Mouse (Mus musculus): Measurements from ENCODE around the gene Ptrh1. TPM values are rescaled to one million over a fixed set of nuclear protein-coding genes. Genes with fewer than 3 reads are reported as not detected.

Ptrh1 gene
- polyA plus RNA-seq, 1 experiment from 2014 or later: 5.2 TPM

DNA sequence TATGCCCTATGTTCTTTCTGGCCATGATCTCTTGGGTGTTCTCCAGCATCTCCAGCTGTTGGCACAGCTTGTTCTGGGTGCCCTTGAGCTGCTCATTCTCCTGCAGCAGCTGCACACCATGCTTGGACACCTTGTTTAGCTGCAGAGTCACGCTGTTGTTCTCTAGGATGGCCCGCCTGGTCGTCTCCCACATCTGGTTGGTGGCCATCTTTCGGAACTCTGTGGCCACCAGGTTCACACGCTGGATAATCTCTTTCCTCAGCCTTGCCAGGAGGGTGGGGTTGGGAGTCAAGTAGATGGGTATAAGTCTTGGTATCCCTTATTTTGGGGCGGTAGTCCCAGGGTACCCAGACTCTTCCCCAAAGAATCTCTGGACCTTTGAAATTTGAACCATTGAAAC, 4.1 kb downstream of the Ptrh1 start:
- DNase-seq (ENCODE audit: low spot score): no peak
- 86% methylated on average over 6 of the region's 6 CpGs for WGBS
- Histone ChIP-seq H3K4me1 (peaks cover 20% of the 10 kb centered on the region), H3K36me3 (no peaks in the 10 kb centered on the region), H3K4me3 (no peak overlapping the region), H3K27me3 (ENCODE audit: low read depth, poor library complexity, severe bottlenecking) (peaks cover 16% of the 10 kb centered on the region), H3K9me3 (replicated peaks) (no peaks in the 10 kb centered on the region), H3K27ac (replicated peaks) (no peak overlapping the region)

DNA sequence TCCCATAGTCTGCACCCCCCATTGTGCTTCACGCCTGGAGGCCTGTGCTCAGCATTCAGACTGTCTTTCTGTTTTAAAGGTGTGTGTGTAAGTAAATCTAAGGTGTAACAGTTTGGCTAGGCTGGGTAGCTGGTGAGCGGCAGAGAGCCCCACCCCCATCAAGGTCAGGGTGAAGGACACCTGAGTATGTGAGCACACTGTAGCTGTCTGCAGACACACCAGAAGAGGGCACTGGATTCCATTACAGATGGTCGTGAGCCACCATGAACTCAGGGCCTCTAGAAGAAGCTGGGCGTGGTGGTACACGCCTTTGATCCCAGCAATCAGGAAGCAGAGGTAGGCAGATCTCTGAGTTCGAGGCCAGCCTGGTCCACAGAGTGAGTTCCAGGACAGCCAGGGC, 6.1 kb downstream of the Ptrh1 start:
- DNase-seq (ENCODE audit: low spot score): no peak
- 80% methylated on average over 6 of the region's 6 CpGs for WGBS
- no peaks in the 10 kb centered on the region for H3K36me3 ChIP-seq
- no peak overlapping the region for H3K4me3 ChIP-seq
- no peaks in the 10 kb centered on the region for H3K9me3 ChIP-seq (replicated peaks)
- peaks cover 9% of the 10 kb centered on the region for H3K27me3 ChIP-seq (ENCODE audit: low read depth, poor library complexity, severe bottlenecking)
- peaks cover 4% of the 10 kb centered on the region; the same call in 1 of the 2 replicates for H3K4me1 ChIP-seq
- no peak overlapping the region for H3K27ac ChIP-seq (replicated peaks)

DNA sequence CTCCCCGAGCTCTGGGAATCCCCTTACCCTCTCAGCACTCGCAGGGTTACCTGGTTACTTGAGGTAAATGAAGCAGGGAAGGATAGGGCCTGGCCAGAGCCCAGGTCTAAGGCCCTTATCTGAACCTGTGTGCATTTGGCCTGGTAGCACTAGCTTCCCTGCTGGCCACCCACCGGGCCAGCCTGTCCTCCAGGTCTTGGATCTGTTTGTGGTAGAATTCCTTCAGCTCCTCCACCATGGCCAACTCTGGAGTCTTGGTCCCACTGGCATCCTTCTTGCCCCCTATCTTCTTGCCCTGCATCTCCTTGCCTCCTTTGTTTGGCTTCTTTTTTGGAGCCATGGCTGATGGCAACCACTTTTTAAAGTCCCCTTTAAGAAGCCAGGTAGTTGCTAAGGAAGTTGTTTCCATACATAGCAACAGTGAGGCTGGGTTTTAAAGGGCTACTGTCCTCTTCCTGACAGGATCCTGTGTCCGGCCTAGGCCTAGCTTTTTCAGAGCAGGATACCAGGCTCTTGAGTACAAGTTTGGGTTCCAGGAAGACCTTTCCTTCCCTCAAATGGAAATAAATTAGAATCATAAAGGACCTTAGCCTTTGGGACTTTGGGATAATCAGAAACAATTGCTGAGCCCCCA, 8.6 kb downstream of the Ptrh1 start, which contains the start of gene Cfap157:
Cfap157 (minus strand) TSS at position 381 of the 634 bp plus-strand sequence.
- peaks cover 4% of the 10 kb centered on the region; the same call in 1 of the 2 replicates for H3K4me1 ChIP-seq
- no peaks in the 10 kb centered on the region for H3K9me3 ChIP-seq (replicated peaks)
- H3K4me3 ChIP-seq: no peak within 1 kb of the TSS
- H3K27me3 ChIP-seq (ENCODE audit: low read depth, poor library complexity, severe bottlenecking): no peaks in the 10 kb centered on the region
- H3K36me3 ChIP-seq: no peaks in the 10 kb centered on the region; the same call in 1 of the 2 replicates
- WGBS: 77% methylated on average over 4 of the region's 4 CpGs
- no peak within 1 kb of the TSS for H3K27ac ChIP-seq (replicated peaks)
- no peak for DNase-seq (ENCODE audit: low spot score)

DNA sequence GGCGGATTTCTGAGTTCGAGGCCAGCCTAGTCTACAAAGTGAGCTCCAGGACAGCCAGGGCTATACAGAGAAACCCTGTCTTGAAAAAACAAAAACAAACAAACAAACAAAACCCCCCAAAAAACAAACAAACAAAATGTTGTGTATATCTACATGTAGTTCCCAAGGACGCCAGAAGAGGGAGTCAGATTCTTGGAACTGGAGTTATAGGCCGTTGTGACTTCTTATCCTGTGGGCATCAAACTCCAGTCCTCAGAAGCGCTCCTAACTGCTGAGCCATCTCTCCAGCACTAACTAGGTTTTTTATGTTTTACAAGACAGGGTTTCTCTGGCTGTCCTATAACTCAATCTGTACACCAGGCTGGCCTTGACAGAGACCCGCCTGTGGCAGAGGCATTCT, 11.6 kb downstream of the Ptrh1 start:
- 68% methylated on average over 6 of the region's 6 CpGs for WGBS
- Histone ChIP-seq H3K4me1 (no peaks in the 10 kb centered on the region), H3K36me3 (peaks cover 12% of the 10 kb centered on the region), H3K27ac (replicated peaks) (no peak overlapping the region), H3K9me3 (replicated peaks) (no peaks in the 10 kb centered on the region), H3K4me3 (no peak overlapping the region), H3K27me3 (ENCODE audit: low read depth, poor library complexity, severe bottlenecking) (no peaks in the 10 kb centered on the region)
- DNase-seq (ENCODE audit: low spot score): no peak

DNA sequence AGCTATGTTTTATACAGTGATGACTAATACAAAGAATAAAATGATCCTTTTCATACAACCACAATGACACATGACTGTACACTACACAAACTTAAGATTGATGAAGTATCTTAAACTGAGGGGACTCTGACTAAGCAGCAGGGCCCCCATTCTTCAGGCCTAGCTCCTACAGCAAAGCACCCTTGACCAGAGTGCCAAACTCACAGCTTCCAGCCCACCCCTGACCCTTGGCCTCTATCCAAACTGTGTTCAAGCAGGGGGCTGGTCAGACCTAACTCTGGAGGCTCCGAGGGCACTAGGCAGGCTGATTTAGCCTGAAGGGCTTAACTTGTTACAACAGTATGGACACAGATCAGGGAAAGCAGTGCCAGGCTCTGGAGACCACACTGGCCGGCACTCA, 13.0 kb downstream of the Ptrh1 start:
- Histone ChIP-seq H3K4me3 (no peak overlapping the region), H3K27me3 (ENCODE audit: low read depth, poor library complexity, severe bottlenecking) (no peaks in the 10 kb centered on the region), H3K4me1 (no peaks in the 10 kb centered on the region), H3K36me3 (peaks cover 20% of the 10 kb centered on the region), H3K9me3 (replicated peaks) (no peaks in the 10 kb centered on the region), H3K27ac (replicated peaks) (no peak overlapping the region)
- WGBS: 76% methylated on average over 2 of the region's 2 CpGs
- DNase-seq (ENCODE audit: low spot score): no peak

DNA sequence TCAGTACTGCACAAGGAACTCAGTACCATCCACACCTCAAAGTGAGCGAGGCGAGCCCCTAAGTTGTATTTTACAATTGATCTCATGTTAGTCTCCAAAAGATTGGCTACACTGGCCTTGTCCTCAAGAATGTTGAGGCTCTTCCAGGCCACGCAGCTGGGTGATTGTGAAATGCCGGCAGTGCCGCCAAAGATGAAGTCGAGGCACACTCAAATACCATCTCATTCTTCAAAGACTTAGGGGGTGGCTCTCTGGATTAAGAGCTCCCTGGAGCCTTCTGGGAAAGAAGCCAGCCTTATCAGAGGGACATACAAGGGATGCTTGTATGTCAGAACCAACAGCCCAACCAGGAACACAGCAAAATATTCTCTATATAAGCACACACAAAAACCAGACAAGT, 15.7 kb downstream of the Ptrh1 start:
- Histone ChIP-seq H3K27ac (replicated peaks) (no peak overlapping the region), H3K36me3 (peaks cover 46% of the 10 kb centered on the region), H3K4me3 (no peak overlapping the region), H3K27me3 (ENCODE audit: low read depth, poor library complexity, severe bottlenecking) (no peaks in the 10 kb centered on the region), H3K9me3 (replicated peaks) (no peaks in the 10 kb centered on the region), H3K4me1 (no peaks in the 10 kb centered on the region)
- WGBS: 91% methylated on average over 6 of the region's 6 CpGs
- DNase-seq (ENCODE audit: low spot score): no peak

DNA sequence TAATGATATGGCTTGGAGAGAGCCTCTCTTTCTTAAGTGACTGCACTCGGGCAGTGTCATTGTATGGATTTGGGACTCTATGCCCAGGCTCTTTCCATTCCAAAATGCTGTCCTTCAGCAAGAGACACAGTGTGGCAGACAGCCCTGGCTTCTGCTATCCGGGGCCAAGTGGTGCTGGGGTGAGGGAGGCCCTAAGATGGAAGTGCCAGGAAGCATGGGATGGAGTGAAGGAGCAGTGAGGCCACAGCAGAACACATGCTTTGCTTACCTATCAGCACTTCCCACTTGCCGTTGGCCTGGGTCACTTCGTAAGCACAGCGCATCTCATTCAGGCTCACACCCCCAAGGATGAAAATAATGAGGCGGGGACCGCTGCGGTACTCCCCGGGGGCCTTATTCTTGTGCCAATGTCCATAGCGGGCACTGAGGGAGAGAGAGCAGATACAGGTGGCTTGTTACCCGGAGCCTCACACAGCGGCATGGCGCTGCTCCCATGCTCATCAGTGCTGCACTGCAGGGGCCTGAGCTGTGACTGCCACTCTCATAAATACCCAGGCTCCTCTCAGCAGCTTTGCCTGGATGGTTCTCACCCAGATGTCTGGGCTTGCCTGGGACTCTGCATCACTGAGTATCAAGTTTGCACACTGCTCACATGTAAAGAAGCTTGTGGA, 20.3 kb downstream of the Ptrh1 start:
- Histone ChIP-seq H3K27me3 (ENCODE audit: low read depth, poor library complexity, severe bottlenecking) (no peaks in the 10 kb centered on the region), H3K9me3 (replicated peaks) (no peaks in the 10 kb centered on the region), H3K27ac (replicated peaks) (no peak overlapping the region), H3K4me1 (peaks cover 3% of the 10 kb centered on the region; the same call in 1 of the 2 replicates), H3K36me3 (peaks cover 77% of the 10 kb centered on the region), H3K4me3 (no peak overlapping the region)
- WGBS: 88% methylated on average over 13 of the region's 13 CpGs
- DNase-seq (ENCODE audit: low spot score): no peak

DNA sequence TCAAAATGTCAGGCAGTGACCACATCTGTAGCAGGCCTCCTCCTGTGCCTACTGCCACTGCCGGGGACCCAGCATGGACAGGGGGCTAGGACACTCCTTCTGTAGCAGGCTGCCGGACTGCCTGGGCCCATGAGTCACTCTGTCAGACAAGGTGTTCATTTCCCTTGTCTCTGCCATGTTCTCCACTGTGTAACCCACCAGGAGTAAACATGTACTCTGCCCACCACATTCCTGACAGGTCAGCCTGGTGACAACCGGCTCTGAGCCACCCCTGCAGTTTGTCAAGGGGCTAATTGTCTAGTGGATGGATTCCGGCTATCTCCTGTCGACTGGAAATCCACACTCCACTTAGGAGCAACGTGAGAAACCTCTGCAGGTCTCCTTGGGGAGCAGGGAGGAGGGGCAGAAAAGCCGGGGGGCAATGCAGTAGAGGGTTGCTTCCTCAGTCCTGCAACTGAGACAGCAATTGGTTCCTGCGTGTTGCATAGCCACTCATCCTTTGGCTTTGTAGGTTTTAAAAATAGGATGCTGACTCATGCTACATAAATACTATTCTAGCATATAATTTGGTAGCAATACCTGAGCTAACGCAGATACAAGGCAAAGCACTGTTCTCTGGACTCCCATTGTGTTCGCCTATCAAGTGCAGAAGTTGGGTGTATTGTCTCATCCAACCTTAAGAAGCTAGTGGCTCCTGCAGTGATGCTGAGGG, 22.8 kb downstream of the Ptrh1 start:
- no peak overlapping the region; the same call in 1 of the 2 replicates for H3K27ac ChIP-seq (replicated peaks)
- H3K27me3 ChIP-seq (ENCODE audit: low read depth, poor library complexity, severe bottlenecking): no peaks in the 10 kb centered on the region
- H3K9me3 ChIP-seq (replicated peaks): no peaks in the 10 kb centered on the region
- peaks cover 3% of the 10 kb centered on the region; the same call in 1 of the 2 replicates for H3K4me1 ChIP-seq
- H3K36me3 ChIP-seq: peaks cover 90% of the 10 kb centered on the region
- DNase-seq (ENCODE audit: low spot score): no peak
- 86% methylated on average over 10 of the region's 10 CpGs for WGBS
- no peak overlapping the region for H3K4me3 ChIP-seq

DNA sequence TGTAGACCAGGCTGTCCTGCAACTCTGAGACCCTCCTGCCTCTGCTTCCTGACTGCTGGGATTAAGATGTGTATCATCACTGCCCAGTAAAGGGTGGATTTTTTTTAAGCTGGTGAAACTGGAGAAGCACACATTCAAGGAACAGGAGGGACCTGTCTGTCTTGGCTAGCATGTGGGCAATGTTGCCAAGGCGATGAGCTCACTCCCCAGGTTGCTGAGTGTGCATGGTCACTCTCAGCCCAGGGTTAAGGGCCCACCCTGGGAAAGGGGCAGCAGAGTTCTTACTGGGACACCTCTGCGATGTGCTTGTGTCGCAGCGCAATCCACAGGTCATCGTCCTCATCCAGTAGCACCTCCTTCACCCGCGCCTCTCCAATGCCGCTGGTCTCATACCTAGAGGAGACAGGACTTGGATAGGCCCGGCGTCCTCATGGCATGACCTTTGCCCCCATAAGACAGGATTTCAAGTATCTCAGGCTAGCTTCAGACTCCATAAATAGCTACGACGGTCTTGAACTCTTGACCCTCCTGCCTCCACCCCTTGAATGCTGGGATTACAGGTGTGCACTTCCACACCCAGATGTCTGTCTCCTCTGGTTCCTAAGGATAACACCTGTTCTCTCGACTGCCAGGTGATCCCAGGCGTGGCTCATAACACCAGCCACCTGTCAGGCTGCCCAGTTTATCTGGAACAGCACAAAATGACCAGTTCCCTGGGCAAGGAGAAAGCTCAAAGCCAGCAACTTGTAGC, 33.4 kb downstream of the Ptrh1 start:
- Histone ChIP-seq H3K4me1 (peaks cover 10% of the 10 kb centered on the region), H3K27ac (replicated peaks) (no peak overlapping the region), H3K36me3 (peaks cover 79% of the 10 kb centered on the region), H3K9me3 (replicated peaks) (no peaks in the 10 kb centered on the region), H3K4me3 (no peak overlapping the region), H3K27me3 (ENCODE audit: low read depth, poor library complexity, severe bottlenecking) (no peaks in the 10 kb centered on the region)
- no peak for DNase-seq (ENCODE audit: low spot score)
- 93% methylated on average over 14 of the region's 14 CpGs for WGBS

DNA sequence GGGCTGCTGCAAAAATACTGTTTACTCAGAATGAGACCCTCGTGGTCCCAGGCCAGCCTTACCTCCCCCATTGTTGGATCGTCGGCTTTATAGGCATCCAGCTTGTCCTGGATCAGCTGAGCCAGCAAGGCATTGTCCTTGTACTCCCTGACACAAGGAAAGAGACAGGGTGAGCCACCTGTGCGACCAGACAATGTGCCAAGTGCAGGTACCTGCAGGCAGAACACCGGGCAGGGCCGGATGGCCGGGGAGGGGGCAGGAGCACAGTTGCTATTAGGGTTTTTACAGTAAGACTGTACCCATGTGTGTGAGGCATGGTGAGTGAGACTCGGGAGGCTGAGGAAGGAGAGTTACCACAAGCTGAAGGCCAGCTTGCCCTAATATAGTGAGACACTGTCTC, 36.4 kb downstream of the Ptrh1 start:
- WGBS: 88% methylated on average over 8 of the region's 8 CpGs
- peak overlapping the region; percentile 52; the same call in 1 of the 2 replicates for H3K27ac ChIP-seq (replicated peaks)
- H3K36me3 ChIP-seq: peaks cover 68% of the 10 kb centered on the region
- peaks cover 10% of the 10 kb centered on the region for H3K4me1 ChIP-seq
- H3K9me3 ChIP-seq (replicated peaks): no peaks in the 10 kb centered on the region
- no peak overlapping the region for H3K4me3 ChIP-seq
- H3K27me3 ChIP-seq (ENCODE audit: low read depth, poor library complexity, severe bottlenecking): no peaks in the 10 kb centered on the region
- no peak for DNase-seq (ENCODE audit: low spot score)

DNA sequence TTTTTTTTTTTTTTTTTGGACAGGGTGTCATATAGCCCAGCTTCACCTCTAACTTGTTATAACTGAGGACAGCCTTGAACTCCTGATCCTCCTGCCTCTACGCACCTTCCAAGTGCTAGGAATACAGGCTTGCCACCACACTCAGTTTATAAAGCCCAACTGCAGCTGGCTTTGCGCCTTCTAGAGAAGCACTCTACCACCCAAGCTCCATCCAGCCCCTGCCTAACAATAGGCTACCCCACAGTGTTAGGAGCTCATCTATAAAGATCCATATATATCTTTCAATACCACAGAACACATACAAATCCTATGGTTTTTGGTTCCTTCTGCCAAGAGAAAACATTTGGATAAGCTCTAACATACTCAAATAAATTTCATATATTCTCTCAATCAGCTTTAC, 40.9 kb downstream of the Ptrh1 start:
- DNase-seq (ENCODE audit: low spot score): no peak
- Histone ChIP-seq H3K9me3 (replicated peaks) (no peaks in the 10 kb centered on the region), H3K27me3 (ENCODE audit: low read depth, poor library complexity, severe bottlenecking) (no peaks in the 10 kb centered on the region), H3K4me3 (no peak overlapping the region), H3K27ac (replicated peaks) (no peak overlapping the region), H3K4me1 (peaks cover 5% of the 10 kb centered on the region; the same call in 1 of the 2 replicates), H3K36me3 (peaks cover 46% of the 10 kb centered on the region)
- WGBS: 90% methylated on average over 2 of the region's 2 CpGs

DNA sequence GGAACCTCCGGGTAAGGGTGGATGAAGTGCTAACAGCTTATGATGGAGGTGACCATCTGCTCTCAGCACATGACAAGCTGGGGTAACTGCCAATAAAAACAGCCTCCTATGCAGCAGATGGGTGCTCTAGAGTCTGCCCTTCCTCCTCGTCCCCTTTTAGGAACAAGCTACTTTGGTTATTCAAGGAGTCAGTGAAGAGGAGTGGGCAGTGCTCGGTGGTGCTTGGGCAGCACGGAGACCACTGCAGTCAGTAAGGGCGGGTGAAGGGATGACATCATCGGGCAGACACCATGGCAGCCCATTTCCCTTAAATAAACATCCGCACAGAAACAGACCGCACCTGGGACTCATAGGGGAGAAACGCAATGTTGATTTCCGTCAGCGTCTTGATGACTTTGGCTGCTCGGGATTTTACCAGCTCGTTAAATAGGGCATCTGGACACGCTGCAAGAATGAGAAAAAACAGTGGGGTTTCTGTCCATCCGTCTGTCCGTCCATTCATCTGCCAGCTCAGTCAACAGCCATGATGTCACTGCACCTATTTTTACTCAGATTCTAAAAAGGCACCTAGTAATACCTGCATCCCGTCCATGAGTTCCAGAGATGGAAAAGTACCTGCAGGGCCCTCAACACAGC, 41.5 kb downstream of the Ptrh1 start:
- no peaks in the 10 kb centered on the region for H3K27me3 ChIP-seq (ENCODE audit: low read depth, poor library complexity, severe bottlenecking)
- H3K27ac ChIP-seq (replicated peaks): peak overlapping the region; percentile 49
- H3K4me1 ChIP-seq: no peaks in the 10 kb centered on the region
- WGBS: 85% methylated on average over 17 of the region's 17 CpGs
- no peak overlapping the region for H3K4me3 ChIP-seq
- H3K36me3 ChIP-seq: peaks cover 43% of the 10 kb centered on the region
- DNase-seq (ENCODE audit: low spot score): no peak
- H3K9me3 ChIP-seq (replicated peaks): no peaks in the 10 kb centered on the region

Data from midbrain, embryonic 10.5 days (tissue).